In the genomic region with DNA sequence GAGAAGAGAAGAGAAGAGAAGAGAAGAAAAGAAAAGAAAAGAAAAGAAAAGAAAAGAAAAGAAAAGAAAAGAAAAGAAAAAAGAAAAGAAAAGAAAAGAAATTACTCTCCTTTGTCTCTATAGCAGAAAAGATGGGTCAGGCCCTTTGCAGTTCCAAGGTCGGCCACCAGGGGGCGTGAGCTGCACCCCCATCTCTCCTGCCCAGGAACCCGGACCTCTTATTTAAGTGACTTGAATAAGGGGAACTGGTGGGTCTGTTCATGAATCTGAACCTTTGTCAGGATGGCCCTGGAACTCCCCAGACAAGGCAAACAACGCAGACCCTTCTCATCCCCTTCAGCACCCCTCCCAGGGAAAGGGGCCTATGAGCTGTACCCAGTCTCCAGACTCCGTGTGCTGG, we compare ENCODE assay signal across 10 mouse cellular contexts. TPM values are rescaled to one million over a fixed set of nuclear protein-coding genes. Genes with fewer than 3 reads are reported as not detected.
DNase-seq lines count a peak whose midpoint lies in the region; ATAC-seq and TF ChIP-seq lines count a peak whose summit lies in the region.
"Had no signal": no experiment of that assay in that cellular context is flagged by ENCODE, and none has a peak within 500 bp of the region (broad histone marks: within the 10 kb centered on the region; RNA-seq: fewer than 3 reads in every experiment).

No protein-coding gene starts in this region.

- TF ChIP-seq CTCF in heart, adult 2 months (IDR thresholded peaks at IDR 0.05): peak; percentile 77

- H3K36me3 ChIP-seq in heart, adult 2 months (ENCODE audit: control insufficient read depth, insufficient read depth, low read length): no peaks in the 10 kb centered on the region
- no peaks in the 10 kb centered on the region for H3K36me3 ChIP-seq in heart, embryonic 11.5 days (ENCODE audit: control insufficient read depth, insufficient read depth, low read length)

- DNase-seq in heart, adult 2 months: peak in 1 of 2 experiments; percentile 43
- DNase-seq in urinary bladder, postnatal 25 days (ENCODE audit: low spot score): peak; percentile 23
- no peak for DNase-seq in urinary bladder, adult 2 months (ENCODE audit: low spot score)
- peak; percentile 38 for DNase-seq in lung, postnatal 10 days
- DNase-seq in embryo, embryonic 9.5 days (ENCODE audit: extremely low spot score): no peak
- DNase-seq in ovary, postnatal 10 days (ENCODE audit: low spot score): no peak

- no peak overlapping the region for H3K4me2 ChIP-seq in heart, embryonic 11.5 days

- no peak overlapping the region for H3K4me3 ChIP-seq in heart, adult 2 months
- H3K4me3 ChIP-seq in heart, embryonic 11.5 days (ENCODE audit: low read depth, low read length): no peak overlapping the region
- H3K4me3 ChIP-seq: myocyte had no signal

- no peak for TF ChIP-seq POLR2A in heart, adult 2 months (IDR thresholded peaks at IDR 0.05; ENCODE audit: insufficient read depth, low read depth, low read length)

- H3K4me1 ChIP-seq in heart, adult 2 months (ENCODE audit: control insufficient read depth, insufficient read depth, low read length): no peaks in the 10 kb centered on the region
- H3K4me1 ChIP-seq in heart, embryonic 11.5 days (ENCODE audit: control insufficient read depth, insufficient read depth, low read length): peaks cover 3% of the 10 kb centered on the region

- no peak overlapping the region for H3K27ac ChIP-seq in heart, adult 2 months
- H3K27ac ChIP-seq in heart, embryonic 11.5 days (ENCODE audit: low read depth, low read length): no peak overlapping the region

- intact Hi-C loops in heart, adult 2 months (cut with DNase I): no loop called here

- TF ChIP-seq EP300 in heart, adult 2 months (IDR thresholded peaks at IDR 0.05; ENCODE audit: insufficient read depth, low read depth, low read length): no peak

- ATAC-seq in heart, embryonic 11.5 days (replicated peaks; ENCODE audit: insufficient number of reproducible peaks, low FRiP score, low TSS enrichment): no peak
- no peak for ATAC-seq in activated CD4-positive, CD25-positive, alpha-beta regulatory T cell, adult 4 months

- H3K79me2 ChIP-seq in heart, adult 2 months (replicated peaks; ENCODE audit: control insufficient read depth, insufficient read depth, low read length): no peaks in the 10 kb centered on the region

- no peaks in the 10 kb centered on the region; the same call in 1 of the 2 replicates for H3K9me3 ChIP-seq in heart, embryonic 11.5 days (replicated peaks; ENCODE audit: control insufficient read depth, low read length)

- no peaks in the 10 kb centered on the region for H3K27me3 ChIP-seq in heart, adult 2 months (ENCODE audit: control insufficient read depth, insufficient read depth, low read length)
- H3K27me3 ChIP-seq in heart, embryonic 11.5 days (ENCODE audit: control insufficient read depth, insufficient read depth, low read length): peaks cover 22% of the 10 kb centered on the region

- no peak overlapping the region for H3K9ac ChIP-seq in heart, adult 2 months (ENCODE audit: low read depth, low read length)
- H3K9ac ChIP-seq in heart, embryonic 11.5 days (ENCODE audit: low read depth, low read length): no peak overlapping the region

- WGBS in heart, adult 2 months: 34% methylated on average over 5 of the region's 5 CpGs
- WGBS in heart, embryonic 11.5 days (ENCODE audit: insufficient replicate concordance): 38% methylated on average over 5 of the region's 5 CpGs

RNA-seq across cellular contexts. Expression of a gene that starts 7.5 kb away (rescaled TPM):
- 1 to 10 TPM; 8.8 to 9.8 TPM for total RNA-seq in heart, adult 2 months (2021)
- polyA plus RNA-seq in heart, adult 2 months (2012; rRNA removed): 12.6 and 13.5 TPM in 2 replicates
- polyA plus RNA-seq in heart, embryonic 11.5 days (2014; fragmentation: Nextera tagmentation; extraction: Ambion mirVana): 6.6 and 8.6 TPM in 2 replicates
- polyA plus RNA-seq in urinary bladder, adult 2 months (2012; rRNA removed): 7.4 and 8.4 TPM in 2 replicates
- not detected for polyA plus RNA-seq in activated CD4-positive, CD25-positive, alpha-beta regulatory T cell, adult 4 months (2017; shearing (Covaris generic))

RNA-seq across cellular contexts. Expression of a gene that starts 11.3 kb away (rescaled TPM):
- total RNA-seq in heart, adult 2 months (2021): 1 to 10 TPM; 1.2 to 3.0 TPM
- 5.6 and 10.9 TPM in 2 replicates for polyA plus RNA-seq in heart, adult 2 months (2012; rRNA removed)
- 0.18 TPM in 1 of 2 replicates, not detected in the other for polyA plus RNA-seq in heart, embryonic 11.5 days (2014; fragmentation: Nextera tagmentation; extraction: Ambion mirVana)
- not detected in 2 replicates for polyA plus RNA-seq in urinary bladder, adult 2 months (2012; rRNA removed)
- polyA plus RNA-seq in activated CD4-positive, CD25-positive, alpha-beta regulatory T cell, adult 4 months (2017; shearing (Covaris generic)): not detected
- total RNA-seq: hematopoietic stem cell, adult 5-6 weeks had no signal
- polyA plus RNA-seq: myocyte had no signal

RNA-seq across cellular contexts. Expression of a gene that starts 33.6 kb away (rescaled TPM):
- total RNA-seq in heart, adult 2 months (2021): not detected
- polyA plus RNA-seq in heart, adult 2 months (2012; rRNA removed): not detected in 2 replicates
- polyA plus RNA-seq in heart, embryonic 11.5 days (2014; fragmentation: Nextera tagmentation; extraction: Ambion mirVana): 0.11 TPM in 1 of 2 replicates, not detected in the other
- not detected in 2 replicates for polyA plus RNA-seq in urinary bladder, adult 2 months (2012; rRNA removed)
- not detected for polyA plus RNA-seq in activated CD4-positive, CD25-positive, alpha-beta regulatory T cell, adult 4 months (2017; shearing (Covaris generic))
- total RNA-seq: hematopoietic stem cell, adult 5-6 weeks had no signal
- polyA plus RNA-seq: myocyte had no signal

RNA-seq across cellular contexts. Expression of a gene that starts 38.4 kb away (rescaled TPM):
- total RNA-seq in heart, adult 2 months (2021): 10 to 100 TPM; 39.5 to 47.1 TPM
- polyA plus RNA-seq in heart, adult 2 months (2012; rRNA removed): 27.7 and 32.1 TPM in 2 replicates
- polyA plus RNA-seq in heart, embryonic 11.5 days (2014; fragmentation: Nextera tagmentation; extraction: Ambion mirVana): 28.7 and 30.0 TPM in 2 replicates
- polyA plus RNA-seq in urinary bladder, adult 2 months (2012; rRNA removed): 29.2 and 38.3 TPM in 2 replicates
- polyA plus RNA-seq in activated CD4-positive, CD25-positive, alpha-beta regulatory T cell, adult 4 months (2017; shearing (Covaris generic)): 1 to 10 TPM; 3.8 to 4.7 TPM

RNA-seq across cellular contexts. Expression of a gene that starts 45.9 kb away (rescaled TPM):
- total RNA-seq in heart, adult 2 months (2021): 10 to 100 TPM; 10.0 to 12.2 TPM
- polyA plus RNA-seq in heart, adult 2 months (2012; rRNA removed): 13.2 and 16.5 TPM in 2 replicates
- polyA plus RNA-seq in heart, embryonic 11.5 days (2014; fragmentation: Nextera tagmentation; extraction: Ambion mirVana): 1.6 and 2.1 TPM in 2 replicates
- polyA plus RNA-seq in urinary bladder, adult 2 months (2012; rRNA removed): 28.8 and 30.9 TPM in 2 replicates
- polyA plus RNA-seq in activated CD4-positive, CD25-positive, alpha-beta regulatory T cell, adult 4 months (2017; shearing (Covaris generic)): 1 to 10 TPM; 4.7 to 7.2 TPM

Comparison
In these comparisons a context has a peak if more than half of its experiments do, and no peak if none do; other contexts are left out.
1. DNase-seq: peak in urinary bladder, postnatal 25 days (single experiment) and lung, postnatal 10 days (single experiment); none in urinary bladder, adult 2 months (single experiment), embryo, embryonic 9.5 days (single experiment) and ovary, postnatal 10 days (single experiment).